Mouse (Mus musculus) neural tube, embryonic 11.5 days (tissue): ENCODE measurements at regions not wholly inside any gene's neighbourhood (a gene's known extent, or its start where the extent isn't known, plus 50 kb on each side); places are given as distances from the start of the nearest gene placed in this dataset.

Experiments
- ATAC-seq: fragments of 200-750 bp; cut with Nextera tagmentation; 2 replicates; pipeline ENCODE4 v1.8.0; 2017; ENCODE audit warnings: moderate number of reproducible peaks, mild to moderate bottlenecking, moderate TSS enrichment, moderate library complexity; ENCODE audit not compliant: insufficient read depth, low FRiP score, low TSS enrichment
- DNase-seq: peaks from one replicate; pipeline ENCODE4 v3.0.0-alpha.2; 2015; ENCODE audit warnings: low spot score
- H3K27ac ChIP-seq: fragments of 300-500 bp; sonication (generic); 2 replicates; pipeline ENCODE4 v1.5.1; 2014; ENCODE audit warnings: low read depth, mild to moderate bottlenecking, low read length
- H3K27me3 ChIP-seq: fragments of 300-500 bp; sonication (generic); 2 replicates; pipeline ENCODE4 v1.6.1; 2014; ENCODE audit warnings: mild to moderate bottlenecking, low read length, mixed read lengths; ENCODE audit not compliant: control insufficient read depth, insufficient read depth
- H3K36me3 ChIP-seq: fragments of 300-500 bp; sonication (generic); 2 replicates; pipeline ENCODE4 v1.6.1; 2014; ENCODE audit warnings: mild to moderate bottlenecking, low read length, moderate library complexity, mixed read lengths; ENCODE audit not compliant: control insufficient read depth, insufficient read depth
- H3K4me1 ChIP-seq: fragments of 300-500 bp; sonication (generic); 2 replicates; pipeline ENCODE4 v1.6.1; 2014; ENCODE audit warnings: low read length, mixed read lengths; ENCODE audit not compliant: control insufficient read depth, insufficient read depth
- H3K4me2 ChIP-seq: fragments of 300-500 bp; sonication (generic); 2 replicates; pipeline ENCODE4 v1.6.1; 2014; ENCODE audit warnings: low read depth, mild to moderate bottlenecking, moderate library complexity
- H3K4me3 ChIP-seq: fragments of 300-500 bp; sonication (generic); 2 replicates; pipeline ENCODE4 v1.5.1; 2014; ENCODE audit warnings: low read depth, low read length
- H3K9ac ChIP-seq: fragments of 300-500 bp; sonication (generic); 2 replicates; pipeline ENCODE4 v1.6.1; 2014; ENCODE audit warnings: mild to moderate bottlenecking, low read length
- H3K9me3 ChIP-seq: fragments of 300-500 bp; sonication (generic); 2 replicates; pipeline ENCODE4 v1.6.1; 2016; ENCODE audit warnings: low read length; ENCODE audit not compliant: control insufficient read depth
- WGBS: fragments of 180-500 bp; shearing (Covaris S2); extraction: QIAGEN DNeasy Blood & Tissue Kit; methylation state at CpG from one replicate; pipeline ENCODE4 v1.1.7; 2014; 5-methylcytosine and 5-hydroxymethylcytosine counted together

- no peaks in the 10 kb centered on the region for H3K27me3 ChIP-seq
- DNase-seq (no peak), ATAC-seq (no peak)
- H3K9ac ChIP-seq = no peak overlapping the region
- no peaks in the 10 kb centered on the region for H3K4me1 ChIP-seq
- no peak overlapping the region for H3K4me3 ChIP-seq
- H3K4me2 ChIP-seq = no peak overlapping the region
- H3K36me3 ChIP-seq = no peaks in the 10 kb centered on the region
- no peaks in the 10 kb centered on the region for H3K9me3 ChIP-seq
- WGBS = 95% methylated on average over 2 of the region's 2 CpGs
- H3K27ac ChIP-seq = no peak overlapping the region
Measured at GRCm38 (mm10) chr12:104548586-104548985, 75.5 kb upstream of the Gsc start.

- DNase-seq = no peak
- no peaks in the 10 kb centered on the region for H3K9me3 ChIP-seq
- 83% methylated on average over 3 of the region's 3 CpGs for WGBS
- H3K4me2 ChIP-seq = no peak overlapping the region
- H3K4me1 ChIP-seq = no peaks in the 10 kb centered on the region
- H3K27me3 ChIP-seq = no peaks in the 10 kb centered on the region
- no peak overlapping the region for H3K27ac ChIP-seq
- H3K4me3 ChIP-seq = no peak overlapping the region
- no peak for ATAC-seq
- no peak overlapping the region for H3K9ac ChIP-seq
- no peaks in the 10 kb centered on the region for H3K36me3 ChIP-seq
Measured at GRCm38 (mm10) chr12:104547561-104547960, 74.4 kb upstream of the Gsc start.

GRCm38 (mm10) chr12:104545993-104546769 lies 73.1 kb upstream of the Gsc start:
- no peak overlapping the region for H3K9ac ChIP-seq
- DNase-seq (no peak), ATAC-seq (no peak)
- H3K4me2 ChIP-seq = no peak overlapping the region
- H3K4me1 ChIP-seq = no peaks in the 10 kb centered on the region
- H3K27me3 ChIP-seq = no peaks in the 10 kb centered on the region
- no peaks in the 10 kb centered on the region for H3K9me3 ChIP-seq
- H3K36me3 ChIP-seq = no peaks in the 10 kb centered on the region
- WGBS = 88% methylated on average over 20 of the region's 20 CpGs
- no peak overlapping the region for H3K27ac ChIP-seq
- H3K4me3 ChIP-seq = no peak overlapping the region

DNA sequence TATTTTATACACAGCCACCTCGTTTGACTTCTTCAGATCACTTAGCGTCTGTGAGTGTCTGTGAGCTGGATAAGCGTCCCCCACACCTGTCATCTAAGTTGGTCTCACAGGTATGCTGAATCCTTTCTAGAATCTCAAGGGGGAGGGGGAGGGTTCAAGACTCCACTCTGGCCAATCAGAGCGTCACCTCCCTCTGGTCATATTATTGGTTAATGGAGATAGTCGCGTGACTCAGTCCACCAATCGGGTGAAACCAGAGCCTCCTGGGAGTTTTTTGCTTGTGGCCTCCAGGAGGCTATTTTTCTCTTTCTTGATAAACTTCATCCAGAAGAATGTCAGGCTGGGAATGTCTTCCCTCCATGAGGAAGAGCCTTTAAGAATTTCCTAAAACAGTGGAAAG lies 66.8 kb upstream of the Gsc start:
- H3K4me2 ChIP-seq = no peak overlapping the region

GRCm38 (mm10) chr12:104538436-104538835 lies 65.3 kb upstream of the Gsc start:
- H3K4me3 ChIP-seq = no peak overlapping the region
- no peaks in the 10 kb centered on the region for H3K36me3 ChIP-seq
- H3K4me2 ChIP-seq = no peak overlapping the region
- H3K9me3 ChIP-seq = no peaks in the 10 kb centered on the region
- no peak overlapping the region for H3K27ac ChIP-seq
- 90% methylated on average over 2 of the region's 2 CpGs for whole genome bisulfite sequencing
- H3K4me1 ChIP-seq = no peaks in the 10 kb centered on the region
- DNase-seq (no peak), ATAC-seq (no peak)
- H3K27me3 ChIP-seq = no peaks in the 10 kb centered on the region
- H3K9ac ChIP-seq = no peak overlapping the region

More for the DNA sequence above, 66.8 kb upstream of the Gsc start:
- Histone ChIP-seq H3K9me3 (no peaks in the 10 kb centered on the region), H3K4me1 (no peaks in the 10 kb centered on the region), H3K9ac (no peak overlapping the region), H3K4me3 (no peak overlapping the region), H3K27me3 (no peaks in the 10 kb centered on the region), H3K27ac (no peak overlapping the region), H3K36me3 (no peaks in the 10 kb centered on the region)
- DNase-seq (no peak), ATAC-seq (no peak)
- WGBS = 98% methylated on average over 7 of the region's 7 CpGs

DNA sequence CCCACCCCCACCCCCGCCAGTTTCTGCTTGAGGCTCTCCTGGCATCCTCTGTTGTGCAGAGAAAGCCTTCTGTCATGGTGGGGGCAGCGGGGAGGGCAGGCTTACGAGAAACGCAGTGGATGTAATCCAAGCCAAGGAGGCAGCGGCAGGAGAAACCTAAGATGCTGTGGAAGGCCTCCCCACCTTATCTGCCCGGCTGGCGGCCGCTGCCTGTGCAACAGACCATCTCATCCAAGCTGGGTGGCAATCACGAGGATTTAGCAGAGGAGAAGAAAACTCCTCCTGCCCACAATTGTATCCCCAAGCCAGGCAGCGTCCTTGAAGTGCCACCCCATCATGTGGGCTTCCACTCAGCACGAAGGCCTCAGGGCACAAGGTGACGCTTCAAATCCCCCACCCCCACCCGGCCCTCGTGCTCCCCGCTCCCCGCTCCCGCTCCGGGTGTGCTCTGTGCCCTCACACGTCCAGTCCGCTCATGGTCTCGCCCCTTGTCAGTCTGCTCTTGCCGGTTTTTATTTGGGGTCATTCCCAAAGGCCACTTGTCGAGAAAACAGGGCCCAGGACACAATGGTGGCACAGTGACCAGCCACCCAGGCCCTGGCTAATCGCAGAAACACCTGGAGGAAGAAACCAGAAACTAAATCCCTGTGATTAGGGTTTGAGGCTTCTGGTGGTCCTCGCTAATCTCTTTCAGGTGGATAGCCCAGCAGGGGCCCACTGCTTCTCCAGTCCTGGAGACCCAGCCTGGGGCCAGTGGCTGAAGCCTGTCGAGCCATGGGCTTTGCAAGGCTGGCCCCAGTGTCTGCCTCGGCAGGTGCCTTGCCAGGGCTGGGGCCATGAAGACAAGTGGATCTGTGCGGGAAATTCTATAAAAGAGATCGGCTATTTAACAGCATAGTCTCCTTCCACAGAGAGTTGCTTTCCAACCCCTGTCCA lies 58.6 kb upstream of the Gsc start:
- DNase-seq = no peak

DNA sequence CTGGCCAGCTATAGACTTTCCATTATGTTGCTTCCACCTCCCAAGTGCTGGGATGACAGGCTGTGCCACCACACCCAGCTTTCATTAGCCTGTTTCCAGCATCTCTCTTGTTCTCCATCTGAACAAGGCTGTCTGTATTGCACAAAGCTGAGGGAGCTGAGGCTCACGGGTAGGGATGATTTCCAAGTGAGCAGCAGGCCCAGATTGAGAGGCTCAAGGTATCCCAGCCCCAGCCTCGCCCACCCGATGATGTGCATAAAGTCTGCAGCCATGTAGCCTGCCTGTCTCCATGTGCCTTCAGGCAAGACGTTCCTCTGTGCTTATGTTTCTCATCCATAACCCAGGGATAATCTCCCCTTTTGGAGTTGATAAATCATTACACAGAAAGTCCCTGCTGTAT lies 57.5 kb upstream of the Gsc start:
- no peak overlapping the region for H3K4me2 ChIP-seq
- DNase-seq = no peak
- ATAC-seq = no peak
- no peak overlapping the region for H3K27ac ChIP-seq
- 82% methylated on average over 4 of the region's 4 CpGs for WGBS
- no peaks in the 10 kb centered on the region for H3K4me1 ChIP-seq
- H3K9ac ChIP-seq = no peak overlapping the region
- H3K27me3 ChIP-seq = no peaks in the 10 kb centered on the region
- 0 out of 2 replicates have a peak, but pooled peaks cover 1% of the 10 kb centered on the region for H3K9me3 ChIP-seq
- no peak overlapping the region for H3K4me3 ChIP-seq
- H3K36me3 ChIP-seq = no peaks in the 10 kb centered on the region

More for the DNA sequence above, 58.6 kb upstream of the Gsc start:
- no peak overlapping the region for H3K27ac ChIP-seq
- 31% methylated on average over 29 of the region's 29 CpGs for WGBS
- no peak overlapping the region for H3K4me3 ChIP-seq
- 0 out of 2 replicates have a peak overlapping the region, but pooled peaks have one; percentile 19 for H3K4me2 ChIP-seq
- no peak for ATAC-seq
- H3K9me3 ChIP-seq = no peaks in the 10 kb centered on the region
- H3K27me3 ChIP-seq = no peaks in the 10 kb centered on the region
- H3K36me3 ChIP-seq = no peaks in the 10 kb centered on the region
- H3K9ac ChIP-seq = no peak overlapping the region
- H3K4me1 ChIP-seq = no peaks in the 10 kb centered on the region
